Mouse (Mus musculus) liver, postnatal 0 days (tissue): ENCODE results near the gene Meiob. TPM values are rescaled to one million over a fixed set of nuclear protein-coding genes. Genes with fewer than 3 reads are reported as not detected.

Source experiments
- ATAC-seq: fragments of 200-750 bp; cut with Nextera tagmentation; 2 replicates; pipeline ENCODE4 v1.8.0; 2017; ENCODE audit warnings: mild to moderate bottlenecking, moderate library complexity
- DNase-seq: peaks from one replicate; pipeline ENCODE4 v3.0.0-alpha.2; 2016
- H3K27ac ChIP-seq: fragments of 300-500 bp; sonication (generic); 2 replicates; pipeline ENCODE4 v1.5.1; 2014; ENCODE audit warnings: antibody characterized with exemption, moderate library complexity, mild to moderate bottlenecking, low read depth
- H3K27me3 ChIP-seq: fragments of 300-500 bp; sonication (generic); 2 replicates; pipeline ENCODE4 v1.6.1; 2014; ENCODE audit warnings: low read length, control low read depth, mixed read lengths; ENCODE audit not compliant: insufficient read depth
- H3K36me3 ChIP-seq: fragments of 300-500 bp; sonication (generic); replicated peaks from 2 replicates; pipeline ENCODE4 v1.6.1; 2014; ENCODE audit warnings: mild to moderate bottlenecking, control low read depth, low read length, moderate library complexity, mixed read lengths; ENCODE audit not compliant: insufficient read depth
- H3K4me1 ChIP-seq: fragments of 300-500 bp; sonication (generic); 2 replicates; pipeline ENCODE4 v1.6.1; 2014; ENCODE audit warnings: antibody characterized with exemption, mild to moderate bottlenecking, control low read depth; ENCODE audit not compliant: insufficient read depth
- H3K4me2 ChIP-seq: fragments of 300-500 bp; sonication (generic); 2 replicates; pipeline ENCODE4 v1.6.1; 2014; ENCODE audit warnings: low read depth, mild to moderate bottlenecking, low read length, moderate library complexity, mixed read lengths
- H3K4me3 ChIP-seq: fragments of 300-500 bp; sonication (generic); 2 replicates; pipeline ENCODE4 v1.5.1; 2014; ENCODE audit warnings: low read depth, low read length
- H3K9ac ChIP-seq: fragments of 300-500 bp; sonication (generic); replicated peaks from 2 replicates; pipeline ENCODE4 v1.6.1; 2014; ENCODE audit warnings: mild to moderate bottlenecking, moderate library complexity
- H3K9me3 ChIP-seq: fragments of 300-500 bp; sonication (generic); 2 replicates; pipeline ENCODE4 v1.6.1; 2016; ENCODE audit warnings: mild to moderate bottlenecking, control low read depth, low read length, mixed read lengths
- CTCF ChIP-seq: sonication (generic); IDR thresholded peaks from 2 replicates; pipeline ENCODE4 v1.5.1; 2016; ENCODE audit warnings: antibody characterized with exemption, low read depth
- EP300 ChIP-seq: IDR thresholded peaks from 2 replicates; pipeline ENCODE4 v1.6.1; 2016; ENCODE audit warnings: antibody characterized with exemption, low read depth, mild to moderate bottlenecking
- whole genome bisulfite sequencing: fragments of 180-500 bp; shearing (Covaris S2); extraction: QIAGEN DNeasy Blood & Tissue Kit; methylation state at CpG from one replicate; pipeline ENCODE4 v1.1.7; 2014; ENCODE audit not compliant: insufficient replicate concordance; 5-methylcytosine and 5-hydroxymethylcytosine counted together
- polyA plus RNA-seq: library from polyadenylated mRNA; unstranded; fragments of >200 nt; fragmentation: Nextera tagmentation; extraction: Ambion mirVana; gene quantifications from 2 replicates; pipeline ENCODE4 v1.2.1, GENCODE M21; 2015

Meiob gene
- polyA plus RNA-seq, 1 experiment from 2014 or later: 0.97 TPM

DNA sequence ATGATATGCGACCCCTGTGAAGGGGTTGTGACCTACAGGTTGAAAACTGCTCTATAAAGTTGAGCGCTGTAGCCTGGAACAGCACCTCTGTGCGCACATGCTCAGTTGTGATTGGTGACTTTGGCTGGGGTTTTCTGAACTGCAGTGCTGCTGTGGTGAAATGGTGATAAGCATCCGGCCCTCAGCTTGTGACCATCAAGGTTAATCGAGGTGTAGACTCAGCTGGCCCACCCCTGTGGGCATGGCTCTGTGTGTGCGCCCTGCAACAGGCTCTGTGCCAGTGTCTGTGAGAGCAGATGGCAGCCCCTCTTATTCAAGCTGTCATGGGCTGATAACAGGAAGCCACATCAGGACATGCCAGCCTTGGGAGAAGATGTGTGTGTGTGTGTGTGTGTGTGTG lies 54.9 kb downstream of the Meiob start:
- no peak overlapping the region for H3K9ac ChIP-seq
- peak; percentile 95 for TF ChIP-seq EP300
- TF ChIP-seq CTCF: no peak
- H3K4me3 ChIP-seq: no peak overlapping the region
- no peaks in the 10 kb centered on the region for H3K27me3 ChIP-seq
- H3K9me3 ChIP-seq: no peaks in the 10 kb centered on the region
- H3K36me3 ChIP-seq: peaks cover 78% of the 10 kb centered on the region
- peak; percentile 82 for DNase-seq
- WGBS: 63% methylated on average over 6 of the region's 6 CpGs
- peak overlapping the region; percentile 48 for H3K4me2 ChIP-seq
- H3K27ac ChIP-seq: peak overlapping the region; percentile 88
- ATAC-seq: peak; percentile 93
- H3K4me1 ChIP-seq: peaks cover 29% of the 10 kb centered on the region

GRCm38 (mm10) chr17:24860076-24860475 lies 56.0 kb downstream of the Meiob start:
- Histone ChIP-seq H3K9me3 (no peaks in the 10 kb centered on the region), H3K27me3 (no peaks in the 10 kb centered on the region), H3K27ac (peak overlapping the region; percentile 88), H3K4me1 (peaks cover 29% of the 10 kb centered on the region), H3K9ac (peak overlapping the region; percentile 47), H3K36me3 (peaks cover 82% of the 10 kb centered on the region), H3K4me3 (no peak overlapping the region), H3K4me2 (peak overlapping the region; percentile 55)
- ATAC-seq: peak; percentile 77
- 85% methylated on average over 8 of the region's 8 CpGs for WGBS
- DNase-seq: peak; percentile 61
- TF ChIP-seq CTCF (peak; percentile 22; the same call in 1 of the 2 replicates), EP300 (no peak)

- peaks cover 29% of the 10 kb centered on the region for H3K4me1 ChIP-seq
Measured at GRCm38 (mm10) chr17:24861785-24862184, 57.7 kb downstream of the Meiob start.

DNA sequence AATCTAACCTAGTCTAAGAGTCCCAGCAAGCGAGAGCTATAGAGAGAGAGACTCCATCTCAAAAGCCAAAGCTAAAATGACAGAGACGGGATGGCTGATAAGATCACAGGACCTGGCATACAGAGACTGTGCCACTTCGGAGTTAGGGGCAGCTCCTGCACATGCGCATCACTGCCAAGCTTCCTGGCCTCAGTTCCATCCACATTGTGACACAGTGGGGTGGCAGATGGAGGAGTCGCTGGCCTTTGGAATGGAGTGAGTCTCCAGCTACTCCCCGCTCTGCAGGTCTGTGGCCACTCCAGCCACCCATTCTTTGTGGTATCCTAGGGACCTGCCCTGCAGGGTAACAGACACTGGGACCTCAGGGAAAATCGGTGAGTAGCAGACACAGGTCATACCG lies 61.7 kb downstream of the Meiob start, which contains the start of gene Igfals:
Igfals (plus strand) TSS at position 222 of the 400 bp plus-strand sequence.
- no peaks in the 10 kb centered on the region; the same call in 1 of the 2 replicates for H3K4me1 ChIP-seq
- DNase-seq (no peak), ATAC-seq (no peak)
- H3K36me3 ChIP-seq: peaks cover 47% of the 10 kb centered on the region
- WGBS: 88% methylated on average over 8 of the region's 8 CpGs
- no peak for TF ChIP-seq CTCF
- TF ChIP-seq EP300: no peak
- H3K9me3 ChIP-seq: no peaks in the 10 kb centered on the region
- H3K9ac ChIP-seq: no peak within 1 kb of the TSS
- no peak within 1 kb of the TSS for H3K4me3 ChIP-seq
- H3K27ac ChIP-seq: no peak within 1 kb of the TSS
- no peak within 1 kb of the TSS for H3K4me2 ChIP-seq
- H3K27me3 ChIP-seq: no peaks in the 10 kb centered on the region

More at GRCm38 (mm10) chr17:24861785-24862184, 57.7 kb downstream of the Meiob start:
- peaks cover 72% of the 10 kb centered on the region for H3K36me3 ChIP-seq
- WGBS: 89% methylated on average over 3 of the region's 3 CpGs
- no peak overlapping the region for H3K4me3 ChIP-seq
- H3K27ac ChIP-seq: no peak overlapping the region
- no peaks in the 10 kb centered on the region for H3K9me3 ChIP-seq
- TF ChIP-seq CTCF (no peak), EP300 (no peak)
- no peak overlapping the region for H3K9ac ChIP-seq
- ATAC-seq (no peak), DNase-seq (no peak)
- H3K27me3 ChIP-seq: no peaks in the 10 kb centered on the region
- no peak overlapping the region for H3K4me2 ChIP-seq

- Histone ChIP-seq H3K4me1 (no peaks in the 10 kb centered on the region; the same call in 1 of the 2 replicates), H3K9me3 (no peaks in the 10 kb centered on the region), H3K9ac (no peak overlapping the region), H3K27ac (no peak overlapping the region), H3K36me3 (peaks cover 27% of the 10 kb centered on the region), H3K27me3 (no peaks in the 10 kb centered on the region), H3K4me3 (no peak overlapping the region), H3K4me2 (no peak overlapping the region)
- 92% methylated on average over 10 of the region's 10 CpGs for WGBS
- TF ChIP-seq EP300 (no peak), CTCF (no peak)
- ATAC-seq (no peak), DNase-seq (no peak)
Measured at GRCm38 (mm10) chr17:24867914-24868313, 63.8 kb downstream of the Meiob start.

DNA sequence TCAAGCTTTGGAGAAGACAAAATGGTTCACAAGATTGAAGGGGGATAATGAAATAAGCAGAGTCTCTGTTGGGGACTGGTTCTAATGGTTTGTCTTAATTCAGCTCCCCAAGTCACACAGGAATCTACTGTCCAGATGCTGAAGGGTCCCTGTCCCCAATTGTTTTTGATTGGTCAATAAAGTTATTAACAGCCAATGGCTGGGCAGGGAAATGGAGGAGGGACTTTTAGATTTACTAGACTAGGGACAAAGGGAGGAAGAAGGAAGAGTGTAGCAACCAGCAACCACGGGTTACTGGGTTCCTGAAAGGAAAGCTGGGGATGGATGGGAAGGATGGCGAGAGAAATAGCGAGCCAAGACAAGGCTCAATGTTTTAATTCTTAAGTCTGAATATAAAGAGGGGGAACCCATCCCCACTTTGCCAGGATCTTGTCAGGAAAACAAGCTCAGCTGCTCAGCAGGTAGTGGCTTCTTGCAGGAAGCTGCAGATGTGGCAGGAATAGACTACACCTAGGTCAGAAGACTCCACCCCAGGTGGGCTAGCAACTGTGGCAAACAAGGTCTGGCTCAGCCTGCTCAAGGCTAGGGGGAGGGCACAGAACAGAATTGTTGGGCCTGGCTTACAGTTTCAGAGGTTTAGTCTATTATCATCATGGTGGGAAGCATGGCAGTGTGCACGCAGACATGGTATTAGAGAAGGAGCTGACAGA lies 69.8 kb downstream of the Meiob start:
- H3K4me2 ChIP-seq: no peak overlapping the region
- no peaks in the 10 kb centered on the region for H3K9me3 ChIP-seq
- no peak for ATAC-seq
- H3K27ac ChIP-seq: no peak overlapping the region
- TF ChIP-seq CTCF (no peak), EP300 (no peak)
- no peak overlapping the region for H3K9ac ChIP-seq
- DNase-seq: no peak
- 42% methylated on average over 4 of the region's 4 CpGs for WGBS
- no peaks in the 10 kb centered on the region for H3K36me3 ChIP-seq
- peaks cover 11% of the 10 kb centered on the region for H3K4me1 ChIP-seq
- no peaks in the 10 kb centered on the region for H3K27me3 ChIP-seq
- H3K4me3 ChIP-seq: no peak overlapping the region
